In the genomic region with DNA sequence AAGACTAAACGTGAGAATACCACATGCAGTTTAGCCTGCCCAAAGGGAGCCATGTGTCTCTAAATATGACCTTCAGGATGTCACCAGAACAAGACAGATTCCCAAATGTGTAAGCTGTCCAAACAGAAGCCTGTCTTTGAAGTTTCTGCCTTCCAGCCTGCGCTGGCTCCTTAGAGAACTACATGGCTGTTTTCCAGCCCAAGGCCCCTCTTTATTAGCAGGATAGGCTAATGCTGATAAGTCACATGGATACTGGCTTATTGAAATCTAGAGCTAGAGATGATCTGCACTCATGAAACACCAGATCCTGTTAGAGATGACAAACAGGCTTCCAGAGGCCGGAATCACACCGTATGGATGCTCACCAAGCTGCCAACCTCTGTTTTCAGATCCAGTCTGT, we compare ENCODE assay signal across 19 mouse cellular contexts. TPM values are rescaled to one million over a fixed set of nuclear protein-coding genes. Genes with fewer than 3 reads are reported as not detected.
DNase-seq lines count a peak whose midpoint lies in the region; ATAC-seq and TF ChIP-seq lines count a peak whose summit lies in the region.
"Had no signal": no experiment of that assay in that cellular context is flagged by ENCODE, and none has a peak within 500 bp of the region (broad histone marks: within the 10 kb centered on the region; RNA-seq: fewer than 3 reads in every experiment).

No protein-coding gene starts in this region.

- peak overlapping the region; percentile 97 for H3K27ac ChIP-seq in gastrocnemius, adult 2 months
- H3K27ac ChIP-seq in limb, embryonic 12.5 days = no peak overlapping the region
- no peak overlapping the region for H3K27ac ChIP-seq in limb, embryonic 10.5 days
- H3K27ac ChIP-seq in embryonic facial prominence, embryonic 15.5 days (replicated peaks) = 0 out of 2 replicates have a peak overlapping the region, but pooled peaks have one; percentile 23
- peak overlapping the region; percentile 26; the same call in 1 of the 2 replicates for H3K27ac ChIP-seq in liver, postnatal 0 days (ENCODE audit: low read depth)
- H3K27ac ChIP-seq in forebrain, embryonic 13.5 days = no peak overlapping the region
- H3K27ac ChIP-seq: hindbrain, embryonic 15.5 days; left cerebral cortex, adult 2 months; midbrain, embryonic 12.5 days had no signal

- ATAC-seq in limb, embryonic 12.5 days (ENCODE audit: insufficient number of reproducible peaks, insufficient read depth, low FRiP score, low TSS enrichment, low read depth) = no peak
- no peak for ATAC-seq in embryonic facial prominence, embryonic 15.5 days (ENCODE audit: insufficient number of reproducible peaks, low FRiP score, low TSS enrichment, low read depth)
- ATAC-seq in liver, postnatal 0 days = no peak
- ATAC-seq in forebrain, embryonic 13.5 days = no peak
- ATAC-seq: activated CD4-positive, CD25-positive, alpha-beta regulatory T cell, adult 4 months; intestine, embryonic 16.5 days had no signal

- no peak for TF ChIP-seq CTCF in gastrocnemius, adult 2 months (IDR thresholded peaks at IDR 0.05)
- TF ChIP-seq CTCF in liver, postnatal 0 days (IDR thresholded peaks at IDR 0.05; ENCODE audit: low read depth) = no peak

- TF ChIP-seq EP300 in liver, postnatal 0 days (IDR thresholded peaks at IDR 0.05; ENCODE audit: low read depth) = no peak

- no peak for DNase-seq in gastrocnemius, adult 2 months
- no peak for DNase-seq in gastrocnemius, adult 8-10 months (ENCODE audit: low spot score in 2 of 2)
- DNase-seq in limb, embryonic 10.5 days (ENCODE audit: low spot score) = no peak
- no peak for DNase-seq in liver, postnatal 0 days
- DNase-seq in T-cell, adult 2 months (ENCODE audit: low spot score) = no peak
- DNase-seq: cerebellum, adult 18-20 months; gastrocnemius, postnatal 25 days; lung, postnatal 36 days; retina, postnatal 1 day; right cerebral cortex, postnatal 4 days; thymus, postnatal 4 days had no signal

- WGBS in limb, embryonic 12.5 days = 82% methylated on average over 4 of the region's 4 CpGs
- WGBS in limb, embryonic 10.5 days = 82% methylated on average over 4 of the region's 4 CpGs
- WGBS in embryonic facial prominence, embryonic 15.5 days = 75% methylated on average over 4 of the region's 4 CpGs
- 81% methylated on average over 4 of the region's 4 CpGs for WGBS in liver, postnatal 0 days (ENCODE audit: insufficient replicate concordance)
- WGBS in forebrain, embryonic 13.5 days = 92% methylated on average over 4 of the region's 4 CpGs

- H3K4me2 ChIP-seq in limb, embryonic 12.5 days = 0 out of 2 replicates have a peak overlapping the region, but pooled peaks have one; percentile 15
- H3K4me2 ChIP-seq in embryonic facial prominence, embryonic 15.5 days (replicated peaks) = no peak overlapping the region
- peak overlapping the region; percentile 100; the same call in 1 of the 2 replicates for H3K4me2 ChIP-seq in liver, postnatal 0 days (ENCODE audit: low read depth, low read length)
- no peak overlapping the region for H3K4me2 ChIP-seq in forebrain, embryonic 13.5 days
- H3K4me2 ChIP-seq: hindbrain, embryonic 15.5 days; midbrain, embryonic 12.5 days had no signal

- H3K9me3 ChIP-seq in limb, embryonic 12.5 days = no peaks in the 10 kb centered on the region
- H3K9me3 ChIP-seq in limb, embryonic 10.5 days (replicated peaks) = no peaks in the 10 kb centered on the region
- no peaks in the 10 kb centered on the region for H3K9me3 ChIP-seq in embryonic facial prominence, embryonic 15.5 days (replicated peaks)
- H3K9me3 ChIP-seq in liver, postnatal 0 days (ENCODE audit: low read length) = no peaks in the 10 kb centered on the region
- H3K9me3 ChIP-seq in forebrain, embryonic 13.5 days (replicated peaks) = no peaks in the 10 kb centered on the region
- H3K9me3 ChIP-seq: hindbrain, embryonic 15.5 days; midbrain, embryonic 12.5 days had no signal

- no peaks in the 10 kb centered on the region for H3K27me3 ChIP-seq in limb, embryonic 12.5 days
- peaks cover 15% of the 10 kb centered on the region for H3K27me3 ChIP-seq in limb, embryonic 10.5 days (ENCODE audit: low read depth, poor library complexity, severe bottlenecking)
- no peaks in the 10 kb centered on the region for H3K27me3 ChIP-seq in embryonic facial prominence, embryonic 15.5 days
- peaks cover 10% of the 10 kb centered on the region; the same call in 1 of the 2 replicates for H3K27me3 ChIP-seq in liver, postnatal 0 days (ENCODE audit: insufficient read depth, low read length)
- no peaks in the 10 kb centered on the region for H3K27me3 ChIP-seq in forebrain, embryonic 13.5 days
- H3K27me3 ChIP-seq: hindbrain, embryonic 15.5 days had no signal

- H3K4me3 ChIP-seq in gastrocnemius, adult 2 months = peak overlapping the region; percentile 89
- H3K4me3 ChIP-seq in limb, embryonic 12.5 days (replicated peaks) = no peak overlapping the region
- no peak overlapping the region for H3K4me3 ChIP-seq in limb, embryonic 10.5 days
- no peak overlapping the region for H3K4me3 ChIP-seq in embryonic facial prominence, embryonic 15.5 days (replicated peaks)
- no peak overlapping the region for H3K4me3 ChIP-seq in liver, postnatal 0 days (ENCODE audit: low read depth, low read length)
- H3K4me3 ChIP-seq in forebrain, embryonic 13.5 days = no peak overlapping the region
- H3K4me3 ChIP-seq: hindbrain, embryonic 15.5 days; left cerebral cortex, adult 2 months; midbrain, embryonic 12.5 days had no signal

- H3K36me3 ChIP-seq in limb, embryonic 12.5 days = peaks cover 32% of the 10 kb centered on the region
- peaks cover 5% of the 10 kb centered on the region; the same call in 1 of the 2 replicates for H3K36me3 ChIP-seq in limb, embryonic 10.5 days
- H3K36me3 ChIP-seq in embryonic facial prominence, embryonic 15.5 days = 0 out of 2 replicates have a peak, but pooled peaks cover 15% of the 10 kb centered on the region
- H3K36me3 ChIP-seq in liver, postnatal 0 days (replicated peaks; ENCODE audit: insufficient read depth, low read length) = peaks cover 32% of the 10 kb centered on the region
- no peaks in the 10 kb centered on the region for H3K36me3 ChIP-seq in forebrain, embryonic 13.5 days (ENCODE audit: poor library complexity, severe bottlenecking)
- H3K36me3 ChIP-seq: hindbrain, embryonic 15.5 days; midbrain, embryonic 12.5 days had no signal

- no peak overlapping the region for H3K9ac ChIP-seq in limb, embryonic 12.5 days (replicated peaks)
- no peak overlapping the region for H3K9ac ChIP-seq in embryonic facial prominence, embryonic 15.5 days
- no peak overlapping the region for H3K9ac ChIP-seq in liver, postnatal 0 days (replicated peaks)
- no peak overlapping the region for H3K9ac ChIP-seq in forebrain, embryonic 13.5 days
- H3K9ac ChIP-seq: hindbrain, embryonic 15.5 days; midbrain, embryonic 12.5 days had no signal

- intact Hi-C loops in gastrocnemius, adult 2 months (cut with DNase I) = no loop called here

- H3K4me1 ChIP-seq in limb, embryonic 12.5 days (replicated peaks) = peaks cover 79% of the 10 kb centered on the region
- peaks cover 40% of the 10 kb centered on the region for H3K4me1 ChIP-seq in limb, embryonic 10.5 days
- peaks cover 45% of the 10 kb centered on the region for H3K4me1 ChIP-seq in embryonic facial prominence, embryonic 15.5 days
- H3K4me1 ChIP-seq in liver, postnatal 0 days (ENCODE audit: insufficient read depth) = peaks cover 54% of the 10 kb centered on the region
- H3K4me1 ChIP-seq in forebrain, embryonic 13.5 days = peaks cover 25% of the 10 kb centered on the region

RNA-seq across cellular contexts. Expression of gene Cdc42ep3, which starts 5.5 kb away (rescaled TPM):
- total RNA-seq in gastrocnemius, adult 2 months (2021) = 10 to 100 TPM; 38.0 to 47.7 TPM
- 10 to 100 TPM; 29.2 to 34.8 (median 34.1) TPM for total RNA-seq in gastrocnemius, adult 8-10 months (2022)
- polyA plus RNA-seq in limb, embryonic 12.5 days (2016; fragmentation: Nextera tagmentation; extraction: Ambion mirVana) = 84.9 and 85.0 TPM in 2 replicates
- 21.8 and 30.3 TPM in 2 replicates for polyA plus RNA-seq in limb, embryonic 10.5 days (2016; fragmentation: Nextera tagmentation; extraction: Ambion mirVana)
- 68.8 and 84.8 TPM in 2 replicates for polyA plus RNA-seq in embryonic facial prominence, embryonic 15.5 days (2015; fragmentation: Nextera tagmentation; extraction: Ambion mirVana)
- 32.7 and 32.9 TPM in 2 replicates for polyA plus RNA-seq in liver, postnatal 0 days (2015; fragmentation: Nextera tagmentation; extraction: Ambion mirVana)
- polyA plus RNA-seq in forebrain, embryonic 13.5 days (2015; fragmentation: Nextera tagmentation; extraction: Ambion mirVana) = 33.5 TPM in 2 replicates

Comparison
In these comparisons a context has a peak if more than half of its experiments do, and no peak if none do; other contexts are left out.
1. H3K27ac ChIP-seq: peak in gastrocnemius, adult 2 months (single experiment), embryonic facial prominence, embryonic 15.5 days (single experiment) and liver, postnatal 0 days (single experiment); none in limb, embryonic 12.5 days (single experiment), limb, embryonic 10.5 days (single experiment) and forebrain, embryonic 13.5 days (single experiment).
2. H3K4me2 ChIP-seq: peak in limb, embryonic 12.5 days (single experiment) and liver, postnatal 0 days (single experiment); none in embryonic facial prominence, embryonic 15.5 days (single experiment) and forebrain, embryonic 13.5 days (single experiment).